Mouse (Mus musculus): ENCODE data around the gene Otx2.

GRCm38 (mm10) chr14:48653676-48654510, 19.7 kb downstream of the Otx2 start:
- TF ChIP-seq EP300 (IDR thresholded peaks at IDR 0.05; ENCODE audit: low read depth) = no peak
- TF ChIP-seq CTCF (IDR thresholded peaks at IDR 0.05; ENCODE audit: low read depth) = no peak

Data from liver, postnatal 0 days (tissue).